Mouse (Mus musculus) c-Kit-positive CD71-negative TER-119-negative erythroid progenitor cells, embryonic 14.5 days (primary cell): ENCODE measurements at regions not wholly inside any gene's neighbourhood (a gene's known extent, or its start where the extent isn't known, plus 50 kb on each side); places are given as distances from the start of the nearest gene placed in this dataset.
A peak's percentile ranks its signal among the peaks of the same experiment; 100 is the strongest.

Experiments
- DNase-seq: peaks from one replicate; pipeline ENCODE4 v3.0.0-alpha.2; 2013; ENCODE audit warnings: low read depth

DNA sequence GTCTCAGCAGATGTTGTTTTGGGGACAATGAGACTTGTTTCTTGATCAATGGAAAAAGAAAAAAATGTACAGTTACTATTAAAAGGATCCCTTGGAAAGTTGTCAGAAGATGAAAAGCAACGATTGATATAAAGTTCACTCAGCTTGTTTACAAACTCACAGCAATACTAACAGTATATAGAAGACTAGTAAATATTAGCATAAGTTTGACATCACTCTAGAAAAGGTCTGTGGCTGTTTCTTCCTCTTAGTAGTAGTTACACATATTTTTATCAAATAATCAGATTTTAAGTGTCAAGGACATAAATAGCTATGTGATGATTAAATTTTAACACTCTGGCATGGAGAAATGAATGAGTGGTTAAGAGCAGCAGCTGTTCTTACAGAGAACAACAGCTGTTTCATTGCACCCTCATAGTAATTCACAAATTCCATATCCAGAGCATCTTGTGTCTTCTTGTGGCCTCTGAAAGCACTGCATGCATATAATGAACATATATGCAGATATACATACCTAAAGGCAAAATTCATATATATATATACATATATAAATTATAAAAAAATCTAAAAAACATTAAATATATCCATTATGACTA lies 179.1 kb upstream of the Pcdh10 start:
- DNase-seq, result no peak

DNA sequence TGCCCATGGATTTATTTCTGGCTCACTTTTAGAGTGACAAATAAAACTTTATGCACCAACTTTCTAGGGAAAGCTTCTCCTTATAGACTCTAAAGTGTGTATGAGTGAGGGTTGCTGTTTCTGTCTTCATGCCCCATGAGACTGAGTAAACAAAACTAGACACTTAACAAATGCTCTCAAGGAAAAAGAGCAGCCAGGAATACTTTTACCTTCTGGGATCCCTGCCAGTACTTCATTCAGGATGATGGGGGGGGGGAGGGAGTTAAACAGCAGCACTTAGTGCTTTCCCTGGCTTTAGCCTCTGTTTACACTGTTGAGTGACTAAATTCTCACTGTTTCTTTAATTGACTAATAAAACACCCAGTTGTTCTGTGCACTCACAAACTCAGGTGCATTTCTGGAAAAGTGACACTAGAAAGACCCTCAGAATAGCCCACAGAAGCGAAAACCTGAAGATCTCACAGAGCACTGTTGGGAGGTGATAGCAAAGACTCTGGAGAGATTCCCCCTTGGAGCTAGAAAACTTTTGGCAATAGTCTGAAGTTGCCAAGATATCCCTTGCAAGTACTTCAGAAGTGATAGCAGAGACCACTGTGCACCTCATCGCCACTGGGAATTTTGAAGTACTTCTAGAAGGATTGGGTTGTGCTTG lies 173.7 kb upstream of the Pcdh10 start:
- DNase-seq, result no peak

DNA sequence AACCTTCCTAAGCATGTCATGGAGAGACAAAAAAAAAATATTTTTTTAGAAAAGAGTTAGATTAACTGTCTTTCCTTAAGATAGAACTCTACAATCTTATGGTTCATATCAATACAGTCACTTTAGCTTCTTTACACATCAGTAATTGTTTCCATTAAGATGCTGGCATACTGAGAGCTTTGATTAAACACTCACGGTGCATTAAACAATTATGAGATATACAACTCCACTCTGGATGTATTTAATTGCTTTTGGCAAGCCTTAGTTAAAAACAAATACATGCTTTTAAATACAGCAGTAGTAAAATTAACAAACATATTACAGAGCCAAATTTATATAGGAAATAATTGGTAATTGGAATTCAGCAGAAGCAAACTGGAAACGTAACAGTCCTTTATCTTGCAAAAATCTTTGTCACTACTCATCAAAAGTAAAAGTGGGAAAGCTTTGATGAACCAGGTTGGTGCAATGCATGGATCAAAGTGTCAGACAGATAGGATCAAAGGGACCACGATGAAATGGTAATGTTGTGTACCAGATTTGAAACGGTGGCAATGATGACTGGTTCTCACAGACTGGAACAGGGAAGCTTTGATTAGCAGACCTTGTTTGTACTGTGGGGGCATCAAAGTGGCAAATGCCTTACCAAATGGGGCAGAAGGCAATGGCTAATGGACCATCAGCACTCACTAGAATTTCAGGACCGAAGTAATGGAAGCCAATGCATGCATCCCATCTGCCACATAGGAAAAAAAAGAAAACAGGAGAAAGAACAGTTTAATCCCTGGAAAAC lies 146.4 kb upstream of the Pcdh10 start:
- DNase-seq, result no peak

DNA sequence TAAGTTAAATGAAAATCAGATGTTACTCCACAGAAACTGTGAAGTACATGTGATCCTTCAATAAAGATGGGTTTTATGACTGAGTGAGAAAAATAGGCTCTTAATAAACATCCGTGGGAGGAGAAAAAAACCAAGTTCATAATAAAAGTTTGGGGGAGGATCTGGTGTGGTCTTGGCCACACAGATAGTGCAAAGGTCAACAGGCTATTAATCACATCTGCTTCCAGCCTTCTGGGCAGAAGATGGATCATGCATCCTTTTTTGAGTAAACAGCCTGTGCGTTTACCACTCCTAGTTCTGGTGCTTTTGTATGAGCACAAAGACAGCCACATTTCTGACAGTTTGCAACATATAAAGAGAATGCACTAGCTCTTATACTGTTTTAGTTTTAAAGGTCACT lies 139.7 kb upstream of the Pcdh10 start:
- no peak for DNase-seq

DNA sequence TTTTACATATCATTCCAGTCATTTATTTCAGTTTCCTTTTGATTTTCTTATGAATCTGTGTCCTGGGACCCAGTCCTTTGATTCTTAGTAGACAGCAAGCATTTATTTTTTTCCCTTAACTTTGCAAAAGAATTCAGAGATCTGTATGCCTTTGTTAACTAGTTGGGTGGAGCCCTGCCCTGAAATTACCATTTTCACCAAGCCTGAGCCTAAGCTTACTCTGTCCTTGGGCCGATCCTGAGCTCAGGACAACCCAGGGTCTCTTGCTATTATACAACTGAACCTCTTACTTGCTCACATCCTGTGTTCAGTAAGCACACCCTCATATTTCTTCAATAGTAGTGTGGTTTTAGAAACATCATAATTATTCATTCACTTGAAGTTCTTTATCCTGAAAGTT lies 132.7 kb upstream of the Pcdh10 start:
- DNase-seq, result no peak

DNA sequence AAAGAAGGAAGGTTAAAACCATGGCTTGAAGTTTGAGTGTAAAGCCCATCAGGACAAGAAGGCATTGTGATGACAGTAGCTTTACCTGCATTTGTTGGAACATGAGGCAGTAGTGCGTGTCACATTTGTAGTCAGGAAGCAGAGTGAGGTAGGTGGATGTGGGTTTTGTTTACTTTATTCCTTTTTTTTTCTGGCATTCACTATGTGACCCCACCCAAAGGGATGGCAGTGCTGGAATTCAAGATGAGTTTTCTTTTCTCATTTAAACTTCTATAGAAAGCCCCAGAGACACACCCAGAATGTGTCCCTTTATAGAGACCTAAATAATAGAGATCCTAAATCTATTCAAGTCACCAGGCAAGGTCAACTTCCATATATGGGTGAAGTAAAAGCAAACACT lies 131.6 kb upstream of the Pcdh10 start:
- DNase-seq, result no peak

DNA sequence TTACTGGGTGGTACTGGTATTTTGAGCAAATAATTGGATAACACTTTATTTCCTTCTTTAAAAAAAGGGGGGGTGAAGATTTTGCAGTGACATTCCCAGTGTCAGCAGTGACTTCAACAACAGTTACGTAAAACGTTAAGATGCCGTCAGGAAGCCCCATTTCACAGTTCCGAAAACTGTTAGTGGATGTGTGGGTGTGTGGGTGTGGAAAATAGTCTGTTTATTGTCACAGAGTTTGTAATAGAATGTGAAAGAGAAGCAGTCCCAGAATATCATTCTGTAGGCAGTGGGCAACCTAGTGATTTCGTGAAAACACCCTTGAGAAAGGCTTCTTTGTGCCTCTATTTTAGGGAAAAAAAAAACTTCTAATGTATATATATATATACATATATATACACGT lies 101.4 kb upstream of the Pcdh10 start:
- DNase-seq, result no peak

DNA sequence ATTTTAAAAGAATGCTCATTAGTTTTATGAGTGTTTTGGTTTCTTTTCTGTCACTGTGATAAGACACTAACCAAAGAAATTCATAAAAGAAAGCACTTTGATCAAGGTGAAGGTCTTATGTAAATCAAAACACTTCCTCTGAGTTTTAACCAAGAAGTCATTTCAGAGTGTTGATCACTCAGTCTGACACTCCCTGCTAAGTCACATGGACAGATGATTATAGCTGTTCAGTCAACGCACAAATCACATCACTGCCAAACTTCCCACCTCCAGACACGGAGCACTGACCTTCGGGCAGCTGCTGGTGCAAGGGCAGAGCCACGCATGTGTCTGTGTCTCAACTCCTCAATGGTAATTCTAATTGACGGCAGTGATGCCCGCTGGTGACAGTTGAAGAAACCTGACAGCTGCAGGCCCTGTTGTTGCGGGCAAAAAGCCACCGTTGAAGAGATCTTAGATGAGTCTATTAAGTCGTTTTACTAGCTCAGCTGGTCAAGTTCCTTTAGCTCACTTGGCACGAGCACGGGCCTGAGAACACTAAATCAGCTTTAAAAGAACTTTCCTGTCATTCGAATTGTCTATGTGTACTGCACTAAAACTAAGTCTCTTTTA lies 80.8 kb upstream of the Pcdh10 start:
- DNase-seq, result no peak

DNA sequence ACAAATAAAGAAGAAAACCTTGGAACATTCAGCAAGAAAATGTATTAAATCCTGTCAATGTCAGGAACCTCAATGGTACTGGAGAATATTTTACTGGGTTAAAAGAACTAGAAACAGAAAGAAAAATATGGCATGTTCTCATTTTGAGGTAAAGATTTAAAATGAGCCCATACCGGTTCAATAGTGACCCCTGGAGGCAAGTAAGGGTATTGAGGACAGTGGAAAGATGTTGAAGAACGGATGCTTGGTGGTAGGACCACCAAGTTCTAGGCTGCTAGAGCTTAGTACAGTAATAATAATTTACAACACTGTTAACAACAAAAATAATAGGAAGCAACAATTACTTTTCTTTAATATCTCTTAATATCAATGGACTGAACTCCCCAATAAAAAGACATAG lies 58.9 kb upstream of the Pcdh10 start:
- DNase-seq, result peak; percentile 1
